Mouse (Mus musculus): ENCODE measurements around the gene Tdp2.
A peak's percentile ranks its signal among the peaks of the same experiment; 100 is the strongest.
"Not testable (repeated sequence)": the region's sequence is repeated elsewhere in the genome, so short reads cannot be mapped to it uniquely, and the experiment has no call there.

The Tdp2 gene

DNA sequence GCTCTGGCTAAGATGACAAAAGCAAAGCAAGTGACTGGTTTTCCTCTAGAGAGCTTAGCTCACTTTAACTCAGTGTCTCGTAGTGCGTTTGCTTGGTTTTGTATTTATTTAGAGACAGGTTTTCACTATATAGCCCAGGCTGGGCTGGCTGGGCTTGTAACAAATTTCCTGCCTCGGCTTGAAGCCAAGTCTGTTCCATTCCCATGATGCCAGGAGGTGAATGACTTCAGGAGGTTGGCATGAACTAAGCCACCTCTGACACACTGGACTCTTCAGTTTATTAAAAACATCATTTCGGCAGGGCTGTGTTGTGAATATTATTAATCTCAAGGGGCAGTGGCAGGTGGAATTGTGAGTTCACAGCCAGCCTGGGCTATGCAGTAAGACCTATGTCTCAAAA is 5.9 kb upstream of the Tdp2 start:
- no peak for DNase-seq (ENCODE audit: low spot score)

DNA sequence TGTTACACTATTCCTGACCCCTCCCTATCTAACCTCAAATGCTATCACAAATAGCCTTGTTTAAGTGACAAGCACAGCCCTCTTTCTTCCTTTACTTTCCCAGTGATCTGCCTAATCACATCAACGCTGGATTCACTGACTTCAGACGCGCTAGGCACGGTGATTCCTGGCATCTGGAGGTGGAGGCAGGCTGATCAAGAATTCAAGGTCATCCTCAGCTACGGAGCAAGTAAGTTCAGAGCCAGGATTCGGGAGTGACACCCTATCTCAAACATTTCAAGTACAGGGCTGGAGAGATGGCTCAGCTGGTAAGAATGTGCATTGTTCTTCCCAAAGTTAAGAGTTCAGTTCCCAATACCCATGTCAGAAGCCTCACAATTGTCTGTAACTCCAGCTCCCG is 5.4 kb upstream of the Tdp2 start:
- no peak for DNase-seq (ENCODE audit: low spot score)

DNA sequence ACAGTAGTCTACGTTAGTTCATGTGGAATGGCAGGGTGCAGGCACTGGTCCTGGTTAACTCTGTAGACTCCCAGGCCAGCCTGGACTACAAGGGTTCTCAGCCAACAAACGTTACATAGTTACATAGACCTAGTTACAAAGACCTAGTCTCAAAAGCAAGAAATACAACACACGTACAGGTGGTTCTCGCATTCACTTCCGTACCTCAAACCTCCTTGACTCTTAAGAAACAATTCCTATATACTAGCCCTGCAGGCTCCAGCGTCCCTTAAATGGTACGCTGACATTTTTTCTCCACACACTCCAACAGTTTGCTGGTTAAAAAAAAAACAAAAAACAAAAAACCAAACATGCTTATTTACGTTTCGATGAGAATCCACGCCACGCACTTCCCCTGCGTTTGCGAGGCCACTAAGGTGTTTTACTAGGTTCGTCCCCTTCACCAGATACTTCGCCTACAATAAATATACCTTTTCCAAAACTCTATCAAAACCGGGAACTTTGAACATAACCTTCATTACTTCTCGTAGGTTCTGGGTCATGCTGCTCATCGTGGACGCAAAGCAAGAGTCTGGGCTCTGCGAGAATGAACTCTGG is 625 bp upstream of the Tdp2 start:
- DNase-seq (ENCODE audit: low spot score) = no peak

GRCm38 (mm10) chr13:24832131-24832810 is 792 bp downstream of the Tdp2 start:
- no peak for DNase-seq (ENCODE audit: low spot score)

GRCm38 (mm10) chr13:24832811-24833155 is 1.3 kb downstream of the Tdp2 start:
- no peak for DNase-seq (ENCODE audit: low spot score)

GRCm38 (mm10) chr13:24837765-24838164 is 6.3 kb downstream of the Tdp2 start:
- DNase-seq (ENCODE audit: low spot score) = not testable (repeated sequence)

DNA sequence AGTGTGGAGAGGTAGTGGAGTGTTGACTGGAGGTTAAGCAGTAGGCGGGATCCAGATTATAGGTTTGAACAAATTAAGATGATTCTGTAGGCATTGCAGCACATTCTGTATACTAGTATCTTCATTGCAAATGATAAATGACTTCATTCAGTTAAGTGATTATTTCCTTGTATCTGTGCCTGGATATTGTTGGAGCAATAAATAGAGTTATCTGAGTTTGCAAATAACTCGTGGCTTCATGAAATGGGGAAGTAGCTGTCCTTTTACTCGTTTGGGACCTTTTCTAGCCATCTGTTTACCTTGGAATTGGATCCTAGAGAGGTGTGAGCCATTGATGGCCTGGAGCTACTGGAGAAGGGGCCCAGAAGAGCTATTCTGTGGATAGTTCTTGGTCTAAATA is 8.4 kb downstream of the Tdp2 start:
- no peak for DNase-seq (ENCODE audit: low spot score)

- no peak for DNase-seq (ENCODE audit: low spot score)
Observed at GRCm38 (mm10) chr13:24841702-24842101, 10.2 kb downstream of the Tdp2 start.

DNA sequence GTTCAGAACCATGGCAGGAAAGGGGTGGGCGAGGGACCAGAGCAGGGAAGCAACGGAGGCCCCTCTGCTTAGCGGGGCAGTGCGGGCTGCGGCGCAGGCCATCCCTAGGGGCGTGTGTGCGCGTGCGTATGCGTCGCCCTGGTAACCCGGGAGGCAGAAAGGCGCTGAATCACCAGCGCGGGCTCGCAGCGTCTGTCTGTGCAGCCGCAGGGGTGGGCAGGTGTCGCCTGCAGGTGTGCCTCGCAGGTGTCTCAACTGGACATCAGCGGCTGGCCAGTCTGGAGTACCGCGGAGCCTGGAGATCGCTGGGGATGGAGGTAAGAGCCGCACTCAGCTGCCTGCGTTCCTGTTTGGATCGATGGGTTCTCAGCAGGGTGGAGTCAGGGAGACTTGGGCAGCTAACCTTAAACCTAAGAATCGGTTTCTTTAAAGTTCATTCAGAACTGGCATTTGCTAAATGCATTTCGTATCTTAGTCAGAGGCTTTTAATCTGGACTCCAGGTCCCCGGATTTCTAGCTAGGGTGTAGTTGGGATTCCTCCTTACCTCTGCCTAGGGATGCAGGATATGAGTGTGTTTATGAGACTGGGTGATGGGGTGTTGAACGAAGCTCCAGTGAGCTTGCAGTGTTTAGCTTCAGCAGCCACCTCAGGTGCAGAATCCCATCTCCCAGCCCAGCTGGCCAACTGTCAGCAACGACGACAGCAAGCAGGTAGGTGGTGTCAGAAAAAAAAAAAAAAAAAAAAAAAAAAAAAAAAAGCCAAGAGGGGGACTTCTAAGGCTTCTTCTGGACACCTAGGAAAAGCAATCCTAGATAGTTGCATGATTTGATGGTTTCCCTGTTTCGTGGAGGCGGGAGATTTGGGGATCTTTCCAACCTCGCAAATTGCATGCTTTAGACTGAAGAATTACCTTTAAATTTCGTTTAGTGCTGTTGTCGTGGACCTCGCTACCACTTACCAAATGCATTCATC is 13.8 kb downstream of the Tdp2 start, which contains the start of gene D130043K22Rik:
Gene D130043K22Rik, plus strand, starts transcription at position 153 of the 973 bp plus-strand sequence.
- DNase-seq (ENCODE audit: low spot score) = no peak

DNA sequence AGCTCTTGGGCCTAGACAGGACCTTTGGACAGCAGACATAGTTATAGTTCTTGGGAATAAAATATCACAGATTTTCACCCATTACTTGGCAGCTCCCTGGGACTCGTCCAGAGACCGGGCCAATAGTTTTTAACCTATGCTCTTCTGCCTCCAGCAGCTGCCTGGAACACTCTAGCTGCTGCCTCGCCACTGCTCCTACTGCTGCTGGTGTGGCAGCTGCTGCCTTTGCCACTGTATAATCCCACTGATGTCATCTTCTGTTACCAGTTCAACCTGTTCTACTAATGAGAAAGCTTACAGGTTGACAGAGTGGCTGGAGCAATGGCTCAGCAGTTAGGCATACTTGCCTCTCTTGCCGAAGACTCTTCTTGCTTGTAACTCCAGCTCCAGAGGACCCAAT is 17.8 kb downstream of the Tdp2 start:
- no peak for DNase-seq (ENCODE audit: low spot score)

- DNase-seq (ENCODE audit: low spot score) = no peak
Observed at GRCm38 (mm10) chr13:24851989-24852388, 20.5 kb downstream of the Tdp2 start.

DNA sequence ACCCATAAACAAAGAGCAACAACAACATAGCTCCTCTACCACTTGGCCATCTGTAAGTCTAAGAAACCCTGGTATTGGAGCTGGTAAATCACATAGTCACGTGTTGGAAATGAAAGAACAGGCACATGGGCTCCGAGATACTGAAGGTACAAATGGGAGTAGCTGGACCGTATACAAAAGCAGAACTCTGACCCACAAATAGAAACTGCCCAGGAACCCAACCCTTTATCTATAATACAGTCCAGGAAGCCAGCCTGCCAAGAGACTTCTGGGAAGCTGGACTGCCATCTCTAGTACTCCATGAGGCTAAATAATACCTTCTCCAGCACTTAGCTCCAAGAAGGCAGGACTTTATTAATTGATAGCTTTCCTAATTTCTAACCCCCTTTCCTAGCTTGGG is 21.1 kb downstream of the Tdp2 start:
- no peak for DNase-seq (ENCODE audit: low spot score)

- no peak for DNase-seq (ENCODE audit: low spot score)
Observed at GRCm38 (mm10) chr13:24859115-24859514, 27.6 kb downstream of the Tdp2 start.

- no peak for DNase-seq (ENCODE audit: low spot score)
Observed at GRCm38 (mm10) chr13:24861084-24861483, 29.6 kb downstream of the Tdp2 start.

- DNase-seq (ENCODE audit: low spot score) = no peak
Observed at GRCm38 (mm10) chr13:24862021-24862420, 30.5 kb downstream of the Tdp2 start.

- peak; percentile 25 for DNase-seq (ENCODE audit: low spot score)
Observed at GRCm38 (mm10) chr13:24862520-24862919, 31.0 kb downstream of the Tdp2 start.

DNA sequence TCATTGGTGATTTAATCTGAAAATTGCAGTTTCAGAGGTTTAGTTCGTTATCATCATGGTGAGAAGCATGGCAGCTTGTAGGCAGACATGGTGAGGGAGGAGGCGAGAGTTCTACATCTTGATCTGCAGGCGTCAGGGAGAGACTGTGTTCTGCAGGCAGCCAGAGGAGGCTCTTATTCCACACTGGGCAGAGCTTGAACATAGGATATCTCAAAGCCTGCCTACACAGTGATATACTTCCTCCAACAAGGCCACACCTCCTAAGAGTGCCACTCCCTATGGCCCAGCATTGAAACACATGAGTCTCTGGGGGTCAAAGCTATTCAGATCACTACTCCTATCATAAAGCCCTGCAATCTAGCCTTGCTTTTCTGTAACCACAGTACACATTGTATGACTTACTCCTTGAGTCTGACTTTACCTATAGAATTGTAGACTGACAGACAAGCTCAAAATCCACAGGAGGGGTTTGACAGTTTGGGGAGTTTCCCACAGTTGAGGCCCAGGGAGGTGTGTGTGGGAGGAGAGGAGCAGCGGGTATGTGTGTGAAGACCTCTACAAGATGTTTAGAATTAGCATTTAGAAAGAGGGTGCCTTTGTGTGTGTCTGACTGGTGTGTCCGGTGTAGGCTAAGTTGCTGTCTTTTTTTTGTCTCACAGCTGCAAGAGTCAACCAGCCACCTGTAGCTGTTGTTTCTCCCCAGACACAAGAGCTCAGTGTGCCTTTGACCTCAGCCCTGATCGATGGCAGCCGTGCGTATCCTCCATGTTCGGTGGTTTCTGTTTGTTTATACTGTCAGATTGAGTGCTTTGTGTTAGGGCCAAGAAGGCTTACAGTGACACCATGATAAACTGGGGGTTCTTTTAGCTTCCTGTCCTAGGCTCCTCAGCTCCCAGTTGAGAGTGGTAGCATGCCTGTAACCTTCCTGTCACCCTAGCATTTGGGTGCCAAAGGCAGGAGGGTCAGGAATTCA is 35.2 kb downstream of the Tdp2 start:
- DNase-seq (ENCODE audit: low spot score) = no peak

GRCm38 (mm10) chr13:24867789-24868188 is 36.3 kb downstream of the Tdp2 start:
- DNase-seq (ENCODE audit: low spot score) = no peak

- DNase-seq (ENCODE audit: low spot score) = no peak
Observed at GRCm38 (mm10) chr13:24868233-24868632, 36.8 kb downstream of the Tdp2 start.

- DNase-seq (ENCODE audit: low spot score) = no peak
Observed at GRCm38 (mm10) chr13:24879359-24880040, 48.0 kb downstream of the Tdp2 start.

DNA sequence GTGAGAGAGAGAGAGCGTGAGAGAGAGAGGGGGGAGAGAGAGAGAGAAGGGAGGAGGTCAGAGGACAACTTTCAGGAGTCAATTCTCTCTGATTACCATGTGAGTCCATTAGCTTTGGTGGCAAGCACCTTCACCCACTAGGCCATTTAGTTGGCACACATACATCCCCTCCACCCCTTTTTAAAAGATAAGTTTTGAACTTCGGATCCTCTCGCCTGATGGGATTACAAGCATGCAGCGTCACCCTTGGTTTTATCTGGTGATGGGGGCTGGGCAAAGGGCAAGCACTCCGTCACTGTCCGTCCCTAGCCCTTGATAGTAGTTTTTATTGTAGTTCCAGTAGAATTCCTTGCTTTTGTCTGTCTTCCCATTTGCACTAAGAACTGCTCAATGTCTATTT is 48.7 kb downstream of the Tdp2 start:
- DNase-seq (ENCODE audit: low spot score) = no peak

Measured in layer of hippocampus, adult 9-10 months (tissue).